Mouse (Mus musculus): ENCODE measurements around the gene Hmg20b. TPM values are rescaled to one million over a fixed set of nuclear protein-coding genes. Genes with fewer than 3 reads are reported as not detected.

Hmg20b gene
- total and polyA plus RNA-seq, 2 experiments from 2014 or later = 15.1 to 25.2 TPM

DNA sequence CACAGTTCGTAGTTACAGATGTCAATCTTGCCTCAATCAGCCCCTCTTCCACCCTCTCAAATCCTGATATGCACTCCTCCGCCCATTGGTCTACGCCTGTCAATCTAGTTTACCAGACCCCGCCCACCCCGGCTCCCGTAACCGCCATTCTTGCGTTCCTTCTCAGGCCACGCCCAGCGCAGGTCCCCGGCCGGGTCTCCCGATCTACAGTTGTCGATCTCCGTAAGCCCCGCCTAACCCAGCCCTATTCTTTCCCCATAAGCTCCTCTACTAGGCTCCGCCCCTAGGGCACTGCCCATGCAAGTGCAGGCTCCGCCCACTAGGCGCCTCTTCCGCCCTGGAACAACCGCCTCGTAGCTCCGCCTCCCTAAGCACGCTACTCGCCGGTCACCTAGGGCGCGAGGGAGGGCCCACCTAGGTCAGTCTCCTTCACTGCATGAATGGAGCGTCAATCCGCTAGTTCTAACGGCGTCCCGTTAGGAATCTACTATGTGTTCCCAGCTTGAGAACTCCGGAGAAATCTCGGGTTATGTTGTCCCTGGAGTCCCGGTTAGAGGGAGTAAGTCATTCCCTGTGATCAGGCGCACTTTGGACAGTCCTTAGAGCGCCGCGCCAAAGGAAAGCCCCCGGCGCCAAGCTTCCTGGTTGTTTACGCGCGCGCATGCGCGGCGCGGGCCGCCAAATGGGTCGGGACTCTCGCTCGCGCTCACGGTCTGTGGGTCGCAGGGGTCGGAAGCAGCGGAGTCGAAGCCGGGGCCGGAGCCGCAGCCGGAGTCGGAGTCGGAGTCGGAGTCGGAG lies 29.5 kb downstream of the Hmg20b start, which contains the start of gene Cactin:
TSS of gene Cactin (plus strand) at position 554 of the 798 bp plus-strand sequence.
- no peaks in the 10 kb centered on the region for H3K27me3 ChIP-seq (ENCODE audit: insufficient read depth, low read length)
- no peaks in the 10 kb centered on the region for H3K9me3 ChIP-seq (ENCODE audit: low read length)
- ATAC-seq (peak; percentile 94), DNase-seq (peak; percentile 100)
- H3K4me2 ChIP-seq (ENCODE audit: low read depth) = peak within 1 kb of the TSS; percentile 88
- peak; percentile 63 for TF ChIP-seq CTCF (IDR thresholded peaks at IDR 0.05; ENCODE audit: low read depth)
- H3K4me1 ChIP-seq (ENCODE audit: insufficient read depth) = 0 out of 2 replicates have a peak, but pooled peaks cover 5% of the 10 kb centered on the region
- peak within 1 kb of the TSS; percentile 79 for H3K9ac ChIP-seq
- peak within 1 kb of the TSS; percentile 96 for H3K27ac ChIP-seq (ENCODE audit: low read depth, low read length)
- H3K36me3 ChIP-seq (ENCODE audit: insufficient read depth) = peaks cover 66% of the 10 kb centered on the region
- H3K4me3 ChIP-seq (ENCODE audit: low read depth, low read length) = peak within 1 kb of the TSS; percentile 82
- WGBS = under 1% methylated on average over 64 of the region's 68 CpGs

GRCm38 (mm10) chr10:81319741-81320549 lies 30.3 kb downstream of the Hmg20b start:
- no peak for TF ChIP-seq CTCF (IDR thresholded peaks at IDR 0.05; ENCODE audit: low read depth)
- H3K36me3 ChIP-seq (ENCODE audit: insufficient read depth) = peaks cover 66% of the 10 kb centered on the region
- peak overlapping the region; percentile 79 for H3K9ac ChIP-seq
- H3K9me3 ChIP-seq (ENCODE audit: low read length) = no peaks in the 10 kb centered on the region
- no peaks in the 10 kb centered on the region for H3K27me3 ChIP-seq (ENCODE audit: insufficient read depth, low read length)
- peak overlapping the region; percentile 96 for H3K27ac ChIP-seq (ENCODE audit: low read depth, low read length)
- ATAC-seq (peak; percentile 24), DNase-seq (no peak)
- peak overlapping the region; percentile 82 for H3K4me3 ChIP-seq (ENCODE audit: low read depth, low read length)
- WGBS = 3% methylated on average over 38 of the region's 38 CpGs
- H3K4me1 ChIP-seq (ENCODE audit: insufficient read depth) = 0 out of 2 replicates have a peak, but pooled peaks cover 5% of the 10 kb centered on the region
- H3K4me2 ChIP-seq (ENCODE audit: low read depth) = peak overlapping the region; percentile 88

- Histone ChIP-seq H3K27ac (ENCODE audit: low read depth, low read length) (peak overlapping the region; percentile 96), H3K9ac (no peak overlapping the region), H3K36me3 (ENCODE audit: insufficient read depth) (peaks cover 66% of the 10 kb centered on the region), H3K4me3 (ENCODE audit: low read depth, low read length) (peak overlapping the region; percentile 82; the same call in 1 of the 2 replicates), H3K9me3 (ENCODE audit: low read length) (no peaks in the 10 kb centered on the region), H3K27me3 (ENCODE audit: insufficient read depth, low read length) (no peaks in the 10 kb centered on the region), H3K4me1 (ENCODE audit: insufficient read depth) (0 out of 2 replicates have a peak, but pooled peaks cover 5% of the 10 kb centered on the region), H3K4me2 (ENCODE audit: low read depth) (peak overlapping the region; percentile 88)
- ATAC-seq = no peak
- 37% methylated on average over 8 of the region's 8 CpGs for whole genome bisulfite sequencing
- no peak for DNase-seq
- peak; percentile 45 for TF ChIP-seq CTCF (IDR thresholded peaks at IDR 0.05; ENCODE audit: low read depth)
Observed at GRCm38 (mm10) chr10:81319330-81319699, 31.0 kb downstream of the Hmg20b start.

GRCm38 (mm10) chr10:81318589-81319329 lies 31.5 kb downstream of the Hmg20b start:
- H3K9me3 ChIP-seq (ENCODE audit: low read length) = no peaks in the 10 kb centered on the region
- peaks cover 66% of the 10 kb centered on the region for H3K36me3 ChIP-seq (ENCODE audit: insufficient read depth)
- no peak overlapping the region for H3K4me2 ChIP-seq (ENCODE audit: low read depth)
- DNase-seq (no peak), ATAC-seq (no peak)
- WGBS = 93% methylated on average over 13 of the region's 13 CpGs
- 0 out of 2 replicates have a peak, but pooled peaks cover 5% of the 10 kb centered on the region for H3K4me1 ChIP-seq (ENCODE audit: insufficient read depth)
- TF ChIP-seq CTCF (IDR thresholded peaks at IDR 0.05; ENCODE audit: low read depth) = no peak
- H3K27ac ChIP-seq (ENCODE audit: low read depth, low read length) = peak overlapping the region; percentile 96; the same call in 1 of the 2 replicates
- no peaks in the 10 kb centered on the region for H3K27me3 ChIP-seq (ENCODE audit: insufficient read depth, low read length)
- no peak overlapping the region for H3K9ac ChIP-seq
- H3K4me3 ChIP-seq (ENCODE audit: low read depth, low read length) = no peak overlapping the region

- H3K36me3 ChIP-seq (ENCODE audit: insufficient read depth) = peaks cover 67% of the 10 kb centered on the region
- ATAC-seq (no peak), DNase-seq (no peak)
- WGBS = 15% methylated on average over 19 of the region's 20 CpGs
- H3K4me2 ChIP-seq (ENCODE audit: low read depth) = no peak overlapping the region
- no peak overlapping the region for H3K27ac ChIP-seq (ENCODE audit: low read depth, low read length)
- H3K9ac ChIP-seq = no peak overlapping the region
- TF ChIP-seq CTCF (IDR thresholded peaks at IDR 0.05; ENCODE audit: low read depth) = no peak
- 0 out of 2 replicates have a peak, but pooled peaks cover 5% of the 10 kb centered on the region for H3K4me1 ChIP-seq (ENCODE audit: insufficient read depth)
- no peaks in the 10 kb centered on the region for H3K9me3 ChIP-seq (ENCODE audit: low read length)
- H3K4me3 ChIP-seq (ENCODE audit: low read depth, low read length) = no peak overlapping the region
- H3K27me3 ChIP-seq (ENCODE audit: insufficient read depth, low read length) = no peaks in the 10 kb centered on the region
Observed at GRCm38 (mm10) chr10:81317273-81317672, 33.0 kb downstream of the Hmg20b start.

GRCm38 (mm10) chr10:81316338-81317060 lies 33.8 kb downstream of the Hmg20b start:
- Histone ChIP-seq H3K27ac (ENCODE audit: low read depth, low read length) (no peak overlapping the region), H3K9ac (no peak overlapping the region; the same call in 1 of the 2 replicates), H3K4me1 (ENCODE audit: insufficient read depth) (0 out of 2 replicates have a peak, but pooled peaks cover under 1% of the 10 kb centered on the region), H3K9me3 (ENCODE audit: low read length) (no peaks in the 10 kb centered on the region), H3K4me3 (ENCODE audit: low read depth, low read length) (no peak overlapping the region), H3K36me3 (ENCODE audit: insufficient read depth) (peaks cover 74% of the 10 kb centered on the region), H3K27me3 (ENCODE audit: insufficient read depth, low read length) (no peaks in the 10 kb centered on the region), H3K4me2 (ENCODE audit: low read depth) (no peak overlapping the region)
- WGBS = 47% methylated on average over 16 of the region's 16 CpGs
- peak; percentile 61 for TF ChIP-seq CTCF (IDR thresholded peaks at IDR 0.05; ENCODE audit: low read depth)
- ATAC-seq (no peak), DNase-seq (peak; percentile 33)
